ENCODE assay signal across 26 mouse cellular contexts in genomic region chr14:124319017-124319718, GRCm38 (mm10).
DNase-seq lines count a peak whose midpoint lies in the region; ATAC-seq lines count a peak whose summit lies in the region.
"Had no signal": no experiment of that assay in that cellular context is flagged by ENCODE, and none has a peak within 500 bp of the region (broad histone marks: within the 10 kb centered on the region; RNA-seq: fewer than 3 reads in every experiment).

No protein-coding gene starts in this region.

- H3K9me3 ChIP-seq in hindbrain, embryonic 14.5 days (ENCODE audit: control insufficient read depth, low read length), result no peaks in the 10 kb centered on the region
- no peaks in the 10 kb centered on the region for H3K9me3 ChIP-seq in hindbrain, embryonic 10.5 days
- H3K9me3 ChIP-seq in midbrain, embryonic 14.5 days (ENCODE audit: control insufficient read depth, low read length), result no peaks in the 10 kb centered on the region
- no peaks in the 10 kb centered on the region for H3K9me3 ChIP-seq in midbrain, embryonic 16.5 days (replicated peaks; ENCODE audit: control insufficient read depth, low read length, poor library complexity, severe bottlenecking)
- no peaks in the 10 kb centered on the region for H3K9me3 ChIP-seq in forebrain, embryonic 16.5 days (ENCODE audit: control insufficient read depth, low read length)
- H3K9me3 ChIP-seq: embryonic facial prominence, embryonic 10.5 days; heart, embryonic 13.5 days; kidney, embryonic 15.5 days; limb, embryonic 15.5 days; lung, embryonic 15.5 days; neural tube, embryonic 13.5 days had no signal

- WGBS in hindbrain, embryonic 14.5 days, result 78% methylated on average over 1 of the region's 1 CpGs
- WGBS in hindbrain, embryonic 10.5 days, result 65% methylated on average over 1 of the region's 1 CpGs
- WGBS in midbrain, embryonic 14.5 days, result 59% methylated on average over 1 of the region's 1 CpGs
- 69% methylated on average over 1 of the region's 1 CpGs for WGBS in midbrain, embryonic 16.5 days
- whole genome bisulfite sequencing in forebrain, embryonic 16.5 days, result 37% methylated on average over 1 of the region's 1 CpGs

- no peaks in the 10 kb centered on the region for H3K27me3 ChIP-seq in hindbrain, embryonic 14.5 days (ENCODE audit: control insufficient read depth, insufficient read depth, low read length)
- no peaks in the 10 kb centered on the region for H3K27me3 ChIP-seq in hindbrain, embryonic 10.5 days (ENCODE audit: insufficient read depth, poor library complexity, severe bottlenecking)
- H3K27me3 ChIP-seq in midbrain, embryonic 14.5 days (ENCODE audit: control insufficient read depth, insufficient read depth, low read length), result no peaks in the 10 kb centered on the region
- no peaks in the 10 kb centered on the region for H3K27me3 ChIP-seq in midbrain, embryonic 16.5 days (ENCODE audit: control insufficient read depth, insufficient read depth, low read depth, low read length)
- no peaks in the 10 kb centered on the region for H3K27me3 ChIP-seq in forebrain, embryonic 16.5 days (replicated peaks; ENCODE audit: control insufficient read depth, insufficient read depth, low read length)
- H3K27me3 ChIP-seq: heart, embryonic 13.5 days; kidney, embryonic 15.5 days; limb, embryonic 15.5 days; lung, embryonic 15.5 days; megakaryocyte, embryonic 14.5 days; neural tube, embryonic 13.5 days had no signal

- H3K36me3 ChIP-seq in hindbrain, embryonic 14.5 days (replicated peaks; ENCODE audit: control insufficient read depth, insufficient read depth), result no peaks in the 10 kb centered on the region
- no peaks in the 10 kb centered on the region for H3K36me3 ChIP-seq in hindbrain, embryonic 10.5 days
- H3K36me3 ChIP-seq in midbrain, embryonic 14.5 days (ENCODE audit: control insufficient read depth, insufficient read depth, low read length), result no peaks in the 10 kb centered on the region
- H3K36me3 ChIP-seq in midbrain, embryonic 16.5 days (ENCODE audit: control insufficient read depth, insufficient read depth, low read length), result no peaks in the 10 kb centered on the region
- H3K36me3 ChIP-seq in forebrain, embryonic 16.5 days (ENCODE audit: control insufficient read depth, insufficient read depth), result no peaks in the 10 kb centered on the region
- H3K36me3 ChIP-seq: embryonic facial prominence, embryonic 10.5 days; heart, embryonic 13.5 days; kidney, embryonic 15.5 days; limb, embryonic 15.5 days; lung, embryonic 15.5 days; neural tube, embryonic 13.5 days had no signal

- ATAC-seq in hindbrain, embryonic 14.5 days (ENCODE audit: low FRiP score), result peak; percentile 64; the same call in 1 of the 2 replicates
- ATAC-seq in midbrain, embryonic 14.5 days (ENCODE audit: low FRiP score, low TSS enrichment), result no peak
- ATAC-seq in midbrain, embryonic 16.5 days, result no peak
- peak; percentile 94 for ATAC-seq in forebrain, embryonic 16.5 days

- H3K27ac ChIP-seq in hindbrain, embryonic 14.5 days, result no peak overlapping the region
- no peak overlapping the region for H3K27ac ChIP-seq in hindbrain, embryonic 10.5 days
- no peak overlapping the region for H3K27ac ChIP-seq in midbrain, embryonic 14.5 days (replicated peaks; ENCODE audit: low read depth, low read length)
- H3K27ac ChIP-seq in midbrain, embryonic 16.5 days (ENCODE audit: low read length), result no peak overlapping the region
- H3K27ac ChIP-seq in forebrain, embryonic 16.5 days (ENCODE audit: low read length), result no peak overlapping the region
- H3K27ac ChIP-seq: embryonic facial prominence, embryonic 10.5 days; heart, adult 2 months; heart, embryonic 13.5 days; kidney, embryonic 15.5 days; limb, embryonic 15.5 days; liver, embryonic 14.5 days; lung, embryonic 15.5 days; neural tube, embryonic 13.5 days; stomach, postnatal 0 days had no signal

- no peak overlapping the region for H3K4me3 ChIP-seq in hindbrain, embryonic 14.5 days (replicated peaks; ENCODE audit: low read length)
- H3K4me3 ChIP-seq in hindbrain, embryonic 10.5 days, result no peak overlapping the region
- no peak overlapping the region for H3K4me3 ChIP-seq in midbrain, embryonic 14.5 days (replicated peaks; ENCODE audit: low read depth, low read length)
- H3K4me3 ChIP-seq in midbrain, embryonic 16.5 days (ENCODE audit: low read depth, low read length), result no peak overlapping the region
- no peak overlapping the region for H3K4me3 ChIP-seq in forebrain, embryonic 16.5 days (replicated peaks; ENCODE audit: low read length)
- H3K4me3 ChIP-seq: embryonic facial prominence, embryonic 10.5 days; heart, adult 2 months; heart, embryonic 13.5 days; kidney, embryonic 15.5 days; limb, embryonic 15.5 days; lung, embryonic 15.5 days; megakaryocyte, embryonic 14.5 days; neural tube, embryonic 13.5 days had no signal

- DNase-seq in hindbrain, embryonic 14.5 days (ENCODE audit: low spot score), result no peak
- no peak for DNase-seq in hindbrain, embryonic 10.5 days (ENCODE audit: low spot score)
- DNase-seq in midbrain, embryonic 14.5 days, result peak; percentile 28
- no peak for DNase-seq in testis, postnatal 14 days (ENCODE audit: low spot score)
- DNase-seq in spleen, postnatal 10 days (ENCODE audit: low spot score in 2 of 2), result no peak
- DNase-seq: adrenal gland, postnatal 25 days; cerebellum, adult 11-12 months; cerebellum, postnatal 10 days; gastrocnemius, postnatal 25 days; heart, adult 2 months; heart, postnatal 14 days; kidney, adult 11 months; kidney, postnatal 36 days; left cerebral cortex, postnatal 4 days; lung, postnatal 36 days had no signal

- no peak overlapping the region for H3K4me2 ChIP-seq in hindbrain, embryonic 14.5 days (replicated peaks)
- H3K4me2 ChIP-seq in midbrain, embryonic 14.5 days (ENCODE audit: low read length), result no peak overlapping the region
- H3K4me2 ChIP-seq in midbrain, embryonic 16.5 days (ENCODE audit: low read length), result no peak overlapping the region
- no peak overlapping the region for H3K4me2 ChIP-seq in forebrain, embryonic 16.5 days (ENCODE audit: low read length)
- H3K4me2 ChIP-seq: heart, embryonic 13.5 days; kidney, embryonic 15.5 days; limb, embryonic 15.5 days; lung, embryonic 15.5 days; neural tube, embryonic 13.5 days had no signal

- no peak overlapping the region for H3K9ac ChIP-seq in hindbrain, embryonic 14.5 days
- no peak overlapping the region for H3K9ac ChIP-seq in midbrain, embryonic 14.5 days (replicated peaks; ENCODE audit: low read length)
- no peak overlapping the region for H3K9ac ChIP-seq in midbrain, embryonic 16.5 days (ENCODE audit: low read depth, low read length)
- no peak overlapping the region for H3K9ac ChIP-seq in forebrain, embryonic 16.5 days (replicated peaks; ENCODE audit: low read depth, low read length)
- H3K9ac ChIP-seq: heart, embryonic 13.5 days; kidney, embryonic 15.5 days; limb, embryonic 15.5 days; liver, embryonic 14.5 days; lung, embryonic 15.5 days; neural tube, embryonic 13.5 days had no signal

- no peaks in the 10 kb centered on the region for H3K4me1 ChIP-seq in hindbrain, embryonic 14.5 days (replicated peaks; ENCODE audit: control insufficient read depth, insufficient read depth, low read length)
- no peaks in the 10 kb centered on the region for H3K4me1 ChIP-seq in hindbrain, embryonic 10.5 days (replicated peaks)
- no peaks in the 10 kb centered on the region for H3K4me1 ChIP-seq in midbrain, embryonic 14.5 days (ENCODE audit: control insufficient read depth, insufficient read depth, low read length)
- no peaks in the 10 kb centered on the region for H3K4me1 ChIP-seq in midbrain, embryonic 16.5 days (ENCODE audit: control insufficient read depth, insufficient read depth, low read length)
- 0 out of 2 replicates have a peak, but pooled peaks cover 2% of the 10 kb centered on the region for H3K4me1 ChIP-seq in forebrain, embryonic 16.5 days (replicated peaks; ENCODE audit: control insufficient read depth, insufficient read depth, low read length)
- H3K4me1 ChIP-seq: embryonic facial prominence, embryonic 10.5 days; heart, embryonic 13.5 days; kidney, embryonic 15.5 days; limb, embryonic 15.5 days; lung, embryonic 15.5 days; megakaryocyte, embryonic 14.5 days; neural tube, embryonic 13.5 days had no signal

Comparison
In these comparisons a context has a peak if more than half of its experiments do, and no peak if none do; other contexts are left out.
1. ATAC-seq: peak in hindbrain, embryonic 14.5 days (single experiment) and forebrain, embryonic 16.5 days (single experiment); none in midbrain, embryonic 14.5 days (single experiment) and midbrain, embryonic 16.5 days (single experiment).